Mouse (Mus musculus) natural killer cell, adult 2 months (primary cell): ENCODE measurements around the gene Ptms.
A peak's percentile ranks its signal among the peaks of the same experiment; 100 is the strongest.

Source experiments
- DNase-seq, 2 experiments: peaks; one replicate each; pipeline ENCODE4 v3.0.0; 2022; ENCODE audit warnings: low spot score in 2 of 2

Gene Ptms

GRCm38 (mm10) chr6:124919695-124920317, at the start of gene Ptms:
Gene Ptms (minus strand): TSS chr6:124920103.
- peak; percentile 72 to 77 for DNase-seq

GRCm38 (mm10) chr6:124967766-124968165, 47.9 kb upstream of the Ptms start:
- peak; percentile 41 to 57 for DNase-seq

DNA sequence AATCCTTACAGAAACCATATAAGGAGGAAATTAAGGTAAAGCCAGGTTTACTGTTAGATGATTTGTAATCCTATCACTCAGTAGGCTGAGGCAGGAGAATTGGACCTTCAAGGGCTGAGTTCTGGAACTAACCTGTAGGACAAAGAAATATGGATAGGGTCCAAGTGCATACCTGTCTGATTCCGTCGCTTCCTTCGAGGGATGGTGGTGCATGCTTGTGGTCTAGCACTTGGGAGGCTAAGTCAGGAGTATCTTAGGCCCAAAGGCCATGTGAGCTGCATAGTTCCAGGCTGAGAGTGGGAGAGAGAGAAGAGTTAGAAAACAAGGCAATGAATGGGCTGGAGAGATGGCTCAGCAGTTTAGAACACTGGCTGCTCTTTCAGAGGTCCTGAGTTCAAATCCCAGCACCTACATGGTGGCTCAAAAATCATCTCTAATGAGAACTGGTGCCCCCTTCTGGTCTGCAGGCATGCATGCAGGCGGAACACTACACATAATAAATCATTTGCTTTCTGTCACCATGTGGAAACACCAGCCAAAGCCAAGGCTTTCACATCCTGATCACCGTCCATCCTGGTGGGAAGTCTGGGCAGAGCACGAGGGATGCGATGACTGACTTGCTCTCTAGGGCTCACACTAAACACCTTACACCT, 46.7 kb upstream of the Ptms start:
- peak in 1 of 2 experiments; percentile 29 for DNase-seq

DNA sequence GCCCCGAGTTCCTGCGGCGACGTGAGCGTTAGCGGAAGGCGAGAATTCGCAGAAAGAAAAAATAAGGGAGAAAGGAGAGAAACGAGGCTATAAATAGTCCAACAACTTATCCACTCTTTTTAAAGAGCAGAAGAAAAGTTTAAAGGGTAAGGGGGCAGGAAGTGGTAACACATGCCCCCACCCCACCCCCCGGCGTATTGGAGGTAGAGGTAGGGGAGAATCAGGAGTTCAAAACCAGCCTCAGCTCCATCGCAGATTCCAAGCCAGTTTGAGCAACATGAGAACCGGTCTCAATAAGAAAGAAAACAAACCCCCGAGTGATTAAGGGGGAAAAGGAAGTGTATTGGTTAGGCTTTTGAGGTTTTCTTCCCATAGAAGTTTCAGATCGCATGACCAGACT, 45.8 kb upstream of the Ptms start:
- no peak for DNase-seq

DNA sequence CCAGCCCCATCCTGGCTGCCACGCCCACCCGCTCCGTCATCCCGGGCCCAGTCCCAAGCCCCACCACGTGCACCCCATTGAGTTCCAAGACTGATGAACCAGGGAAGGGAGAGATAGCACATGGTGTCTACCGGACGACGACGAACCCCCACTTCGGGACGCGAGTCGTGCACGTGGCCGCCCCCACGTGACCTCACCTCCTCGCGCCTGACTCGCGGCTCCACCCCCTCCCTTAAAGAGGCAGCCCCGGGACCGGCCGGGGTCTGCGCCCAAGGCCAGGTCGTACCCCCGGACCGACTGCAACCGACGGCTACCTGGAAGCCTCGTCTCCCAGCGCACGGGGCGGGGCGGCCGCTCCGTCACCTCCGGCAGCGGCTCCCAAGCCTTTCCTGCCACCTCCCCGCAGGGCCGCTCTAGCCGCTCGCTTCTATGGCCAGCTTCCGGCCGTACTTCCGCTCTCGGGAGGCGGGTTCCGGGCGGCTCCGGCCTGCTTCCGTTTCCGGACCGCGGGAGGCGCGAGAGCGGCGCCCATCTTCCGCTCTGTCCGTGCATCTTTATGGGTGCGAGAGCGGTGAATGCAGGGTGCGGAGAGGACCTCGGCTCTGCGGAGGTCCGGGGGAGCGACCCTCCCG, 45.3 kb upstream of the Ptms start, which contains the start of gene Cops7a:
Gene Cops7a, minus strand, starts transcription at position 451 of the 632 bp plus-strand sequence.
- DNase-seq: peak; percentile 95 to 96

DNA sequence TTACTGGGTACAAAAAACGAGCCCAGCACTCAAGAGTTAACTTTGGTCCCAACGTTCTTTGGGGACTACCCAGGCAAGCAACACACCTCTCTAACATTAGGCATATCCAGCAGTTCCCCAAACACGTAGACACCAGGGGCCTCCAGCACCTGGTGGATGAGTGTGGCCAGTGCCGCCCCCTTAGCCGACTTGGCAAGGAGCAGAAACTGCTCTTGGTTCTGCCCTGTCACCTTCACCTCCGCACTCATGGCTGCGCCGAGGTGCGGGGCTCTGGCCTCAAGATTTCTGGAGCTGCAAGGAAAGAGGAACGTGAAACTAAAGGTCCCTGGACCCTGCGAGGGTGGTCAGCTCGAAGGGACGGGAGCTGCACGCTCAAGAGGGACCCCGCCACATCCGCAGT, 44.7 kb upstream of the Ptms start:
- no peak for DNase-seq

- no peak for DNase-seq
Observed at GRCm38 (mm10) chr6:124961021-124961420, 41.1 kb upstream of the Ptms start.

DNA sequence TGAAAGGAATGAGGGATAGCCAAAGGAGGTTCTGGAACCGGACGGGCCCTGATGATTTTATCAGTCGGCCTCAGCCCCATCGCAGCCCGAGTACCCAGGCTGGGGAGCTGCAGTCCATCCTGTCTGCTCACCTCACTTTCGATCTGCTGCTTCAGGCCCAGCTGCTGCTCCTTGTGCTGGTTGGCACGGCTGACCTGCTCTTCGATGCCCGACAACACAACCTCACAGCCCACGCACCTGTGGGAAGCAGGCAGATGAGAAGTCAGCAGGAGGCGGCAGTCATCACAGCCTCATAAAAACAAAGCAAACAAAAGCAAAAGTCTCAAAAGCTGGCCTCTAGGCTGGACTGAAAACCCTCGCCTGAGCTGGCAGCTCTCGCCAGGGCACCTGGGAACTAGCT, 40.1 kb upstream of the Ptms start:
- DNase-seq: no peak

DNA sequence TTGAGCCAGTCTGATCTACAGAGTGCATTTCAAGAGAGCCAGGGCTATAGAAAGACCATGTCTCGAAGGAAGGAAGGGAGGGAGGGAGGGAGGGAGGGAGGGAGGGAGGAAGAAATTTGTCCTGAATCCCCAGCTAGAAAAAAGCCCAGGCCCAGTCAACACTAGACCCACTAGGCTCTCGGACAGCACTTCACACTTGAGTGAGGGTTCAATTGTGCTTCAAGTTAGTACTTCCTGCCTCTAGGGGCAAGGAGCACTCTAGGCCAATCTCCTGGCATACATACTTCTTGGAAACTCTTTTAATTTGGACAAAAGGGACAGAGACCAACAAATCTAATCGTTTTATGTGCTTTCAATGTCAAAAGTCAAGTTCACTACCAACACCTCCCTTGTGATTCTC, 38.2 kb upstream of the Ptms start:
- DNase-seq: no peak

DNA sequence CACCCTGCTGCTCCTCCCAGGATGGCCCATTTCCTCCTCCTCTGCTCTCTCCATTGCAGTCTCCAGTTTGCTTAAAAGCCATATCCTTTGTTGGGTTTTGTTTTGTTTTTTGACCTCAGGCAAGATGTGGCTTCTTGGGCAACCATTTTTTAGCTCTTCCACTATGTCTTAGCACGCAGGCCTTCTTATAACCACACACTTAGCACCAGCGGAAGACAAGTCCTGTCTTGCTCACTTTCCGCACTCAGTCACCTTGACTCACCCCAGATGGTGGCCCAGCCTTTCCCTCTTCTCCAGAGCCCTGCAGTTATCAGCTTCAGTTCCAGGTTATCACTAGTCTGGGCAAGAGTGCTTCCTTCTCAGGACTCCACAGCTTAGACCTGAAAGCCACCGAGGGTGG, 35.3 kb upstream of the Ptms start:
- no peak for DNase-seq

DNA sequence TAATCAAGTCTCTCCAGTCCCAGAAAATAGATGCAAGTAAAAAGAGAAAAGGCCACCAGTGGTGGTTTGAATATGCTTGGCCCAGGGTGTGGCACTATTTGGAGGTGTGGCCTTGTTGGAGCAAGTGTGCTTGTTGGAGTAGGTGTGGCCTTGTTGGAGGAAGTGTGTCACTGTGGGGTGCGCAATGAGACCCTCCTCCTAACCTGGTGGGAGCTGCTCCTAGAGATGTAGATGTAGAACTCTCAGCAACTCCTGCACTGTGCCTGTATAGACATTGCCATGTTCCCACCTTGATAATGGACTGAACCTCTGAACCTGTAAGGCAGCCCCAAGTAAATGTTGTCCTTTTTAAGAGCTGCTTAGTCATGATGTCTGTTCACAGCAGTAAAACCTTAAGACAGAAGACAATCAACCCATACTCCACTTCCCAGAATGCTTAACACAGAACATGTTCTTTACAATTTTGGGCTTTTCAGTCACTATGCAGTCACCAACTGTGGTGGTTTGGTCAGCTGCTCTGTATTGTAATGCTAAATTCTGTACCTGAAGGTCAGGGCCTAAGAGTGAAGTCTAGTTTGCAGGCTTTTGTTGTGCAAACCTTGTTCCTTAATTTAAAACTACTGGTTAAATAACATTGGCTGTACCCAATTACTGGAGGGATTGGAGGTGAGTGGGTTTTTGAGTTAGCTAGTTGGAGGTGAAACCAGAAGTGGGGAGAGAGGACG, 34.2 kb upstream of the Ptms start:
- no peak for DNase-seq

DNA sequence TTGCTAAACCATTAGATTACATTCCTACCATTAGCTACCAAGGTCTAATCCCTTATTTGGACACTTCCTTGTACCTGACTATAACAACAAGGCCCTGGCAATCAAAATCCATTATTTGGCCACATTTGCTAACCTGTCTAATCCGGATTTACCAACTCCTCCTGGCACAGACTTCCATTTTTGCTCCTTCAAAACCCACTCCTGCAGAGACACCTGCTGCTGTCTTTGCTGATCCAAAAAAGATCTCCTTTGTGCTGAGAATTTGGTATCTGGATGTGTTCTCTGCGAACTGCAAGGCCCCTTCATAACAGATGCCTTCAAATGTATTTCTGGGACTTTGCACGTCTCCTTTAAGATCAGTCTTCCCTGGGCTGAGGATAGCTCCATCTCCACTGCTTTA, 23.6 kb upstream of the Ptms start:
- no peak for DNase-seq

- DNase-seq: no peak
Observed at GRCm38 (mm10) chr6:124941679-124942078, 21.8 kb upstream of the Ptms start.

DNA sequence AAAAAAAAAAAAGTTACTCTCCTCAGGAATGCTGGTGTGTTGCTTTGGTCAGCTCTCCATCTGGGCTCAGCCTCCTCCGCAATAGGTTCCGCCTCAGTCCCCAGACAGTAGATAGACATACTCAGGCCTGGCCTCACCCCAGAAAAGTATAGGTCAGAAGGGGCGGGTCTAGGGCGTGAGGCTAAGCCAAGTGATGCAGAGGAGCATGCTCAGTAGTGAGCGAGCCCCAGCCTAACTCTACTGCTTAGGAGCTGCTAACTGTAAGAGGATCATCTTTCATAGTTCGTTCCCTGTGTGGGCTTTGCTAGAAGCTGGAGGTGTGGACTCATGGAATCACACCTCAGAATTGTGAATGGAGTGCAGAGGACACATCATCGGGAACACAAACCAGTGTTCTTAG, 18.7 kb upstream of the Ptms start:
- DNase-seq: no peak

- no peak for DNase-seq
Observed at GRCm38 (mm10) chr6:124937493-124937892, 17.6 kb upstream of the Ptms start.

- DNase-seq: no peak
Observed at GRCm38 (mm10) chr6:124936681-124937080, 16.8 kb upstream of the Ptms start.

GRCm38 (mm10) chr6:124934670-124935069, 14.8 kb upstream of the Ptms start:
- no peak for DNase-seq

DNA sequence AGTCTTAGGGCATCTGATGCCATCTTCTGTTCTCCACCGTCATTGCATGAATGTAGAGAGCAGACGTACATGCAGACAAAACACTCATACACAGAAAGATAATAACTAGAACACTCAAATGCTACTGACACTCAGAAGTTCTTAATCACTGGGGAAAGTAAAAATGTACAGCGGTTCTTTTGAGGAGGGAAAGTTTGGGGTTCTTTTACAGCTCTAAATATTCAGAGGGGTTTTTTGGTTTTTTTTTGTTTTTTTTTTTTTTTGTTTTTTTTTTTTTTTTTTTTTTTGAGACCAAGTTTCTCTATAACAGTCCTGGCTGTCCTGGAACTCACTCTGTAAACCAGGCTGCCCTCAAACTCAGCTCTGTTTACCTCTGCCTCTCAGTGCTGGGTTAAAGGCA, 13.2 kb upstream of the Ptms start:
- no peak for DNase-seq

GRCm38 (mm10) chr6:124932314-124932695, 12.4 kb upstream of the Ptms start:
- DNase-seq: no peak

- no peak for DNase-seq
Observed at GRCm38 (mm10) chr6:124931525-124932313, 11.8 kb upstream of the Ptms start.

DNA sequence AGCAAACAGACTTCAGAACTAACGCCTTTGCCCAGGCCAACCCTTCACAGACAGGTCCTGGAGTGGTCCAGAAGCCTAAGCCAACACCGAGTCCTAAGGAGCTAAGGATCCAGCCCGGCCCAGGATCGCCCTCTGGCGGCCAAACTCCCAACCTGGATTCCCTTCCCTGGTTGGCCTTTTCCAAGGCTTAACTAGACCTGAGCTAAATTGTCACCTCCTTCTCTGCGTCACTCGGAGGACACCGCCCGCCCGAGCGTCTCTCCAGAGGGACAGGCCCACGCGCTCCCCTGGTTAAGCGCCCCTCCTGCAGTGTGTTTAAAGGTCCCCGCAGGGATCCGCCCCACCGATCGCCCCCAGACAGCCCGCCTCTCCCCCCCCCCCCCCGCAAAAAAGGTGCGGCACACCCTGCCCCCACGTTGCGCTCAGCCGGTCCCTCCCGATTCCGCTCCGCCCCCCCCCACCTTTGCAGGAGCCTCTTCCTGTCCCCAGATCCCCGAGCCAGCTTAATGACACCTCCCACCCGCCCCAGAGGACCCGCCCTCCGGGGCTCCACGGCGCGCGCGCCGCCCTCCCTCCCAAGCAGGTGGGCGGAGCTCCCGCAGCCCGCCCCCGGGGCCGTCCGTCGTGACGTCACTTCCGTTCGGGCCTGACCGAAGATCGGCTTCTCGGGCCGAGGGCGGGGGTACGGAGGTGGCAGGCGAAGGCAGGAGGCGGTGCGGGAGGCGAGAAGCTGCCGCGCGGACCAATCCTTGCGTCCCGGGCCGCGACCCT, 11.0 kb upstream of the Ptms start, which contains the start of gene Mlf2:
Gene Mlf2, plus strand, starts transcription at position 633 of the 771 bp plus-strand sequence.
- DNase-seq: peak; percentile 96 to 97
